Mouse (Mus musculus): Measurements from ENCODE around the gene Smco4.

The Smco4 gene

DNA sequence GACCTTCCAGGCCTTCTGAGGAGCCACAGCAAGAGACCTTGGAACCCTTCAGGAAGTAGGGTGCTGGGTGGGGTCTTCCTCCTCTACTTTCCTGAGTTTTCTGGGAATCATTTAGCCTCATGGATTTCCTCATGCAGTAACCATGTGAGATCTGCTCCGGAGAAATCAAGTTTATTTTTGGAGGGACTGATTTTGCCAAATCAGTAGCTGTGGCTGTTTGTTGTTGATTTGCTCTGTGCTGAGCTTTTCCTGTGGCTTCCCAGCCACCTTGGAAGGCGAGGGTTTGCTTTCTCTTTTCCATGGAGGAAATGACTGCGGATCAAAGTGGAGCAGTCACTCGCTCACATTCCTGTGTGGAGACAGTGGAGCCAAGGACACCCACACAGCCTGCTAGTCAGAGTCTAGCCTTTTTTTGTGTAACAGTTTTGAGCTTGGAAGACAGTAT is 14.2 kb downstream of the Smco4 start:
- DNase-seq (ENCODE audit: low spot score): no peak

- no peak for DNase-seq (ENCODE audit: low spot score)
Measured at GRCm38 (mm10) chr9:15509363-15509762, 16.1 kb downstream of the Smco4 start.

GRCm38 (mm10) chr9:15510557-15511310 is 17.5 kb downstream of the Smco4 start:
- DNase-seq (ENCODE audit: low spot score): no peak

GRCm38 (mm10) chr9:15512918-15513317 is 19.7 kb downstream of the Smco4 start:
- no peak for DNase-seq (ENCODE audit: low spot score)

DNA sequence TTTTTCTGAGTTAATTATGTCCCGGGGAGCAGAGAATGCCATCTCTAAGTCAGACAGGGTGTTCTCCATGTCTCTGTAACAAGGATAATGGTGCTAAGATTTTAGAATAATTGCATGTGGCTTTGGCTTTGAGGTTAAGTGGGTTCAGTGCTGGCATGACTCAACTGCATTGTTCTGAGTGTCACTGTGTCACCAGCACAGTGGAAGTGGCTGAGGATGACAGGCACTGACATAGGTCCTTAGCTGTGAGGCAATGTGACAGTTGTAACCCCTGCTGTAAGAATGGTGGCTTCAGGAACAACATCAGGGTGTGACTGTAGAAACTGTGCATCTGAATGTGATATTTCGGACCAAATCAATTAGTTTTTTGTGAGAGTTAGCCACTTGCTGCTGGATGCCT is 22.8 kb downstream of the Smco4 start:
- DNase-seq (ENCODE audit: low spot score): no peak

DNA sequence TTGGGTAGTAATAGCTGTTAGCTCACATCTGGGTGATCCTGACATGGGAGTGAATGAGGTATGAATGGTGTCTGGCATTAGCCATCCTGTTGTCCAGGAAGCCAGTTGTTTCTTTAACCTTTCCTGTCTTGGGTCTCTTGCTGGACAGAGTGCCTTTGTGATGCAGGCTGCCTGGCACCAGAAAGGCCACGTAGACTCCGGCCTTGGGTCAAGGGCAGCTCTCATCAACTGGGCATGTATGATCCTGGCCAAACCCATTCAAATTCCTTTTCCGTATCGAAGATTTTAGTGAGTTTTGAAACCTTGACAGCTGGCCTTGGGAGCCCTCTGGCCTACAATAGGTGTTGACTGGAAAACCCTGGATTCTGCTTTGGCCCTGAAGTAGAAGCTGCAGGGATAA is 24.7 kb downstream of the Smco4 start:
- DNase-seq (ENCODE audit: low spot score): no peak

GRCm38 (mm10) chr9:15522348-15522747 is 29.1 kb downstream of the Smco4 start:
- DNase-seq (ENCODE audit: low spot score): no peak

- no peak for DNase-seq (ENCODE audit: low spot score)
Measured at GRCm38 (mm10) chr9:15522887-15523286, 29.7 kb downstream of the Smco4 start.

- no peak for DNase-seq (ENCODE audit: low spot score)
Measured at GRCm38 (mm10) chr9:15523646-15524045, 30.4 kb downstream of the Smco4 start.

DNA sequence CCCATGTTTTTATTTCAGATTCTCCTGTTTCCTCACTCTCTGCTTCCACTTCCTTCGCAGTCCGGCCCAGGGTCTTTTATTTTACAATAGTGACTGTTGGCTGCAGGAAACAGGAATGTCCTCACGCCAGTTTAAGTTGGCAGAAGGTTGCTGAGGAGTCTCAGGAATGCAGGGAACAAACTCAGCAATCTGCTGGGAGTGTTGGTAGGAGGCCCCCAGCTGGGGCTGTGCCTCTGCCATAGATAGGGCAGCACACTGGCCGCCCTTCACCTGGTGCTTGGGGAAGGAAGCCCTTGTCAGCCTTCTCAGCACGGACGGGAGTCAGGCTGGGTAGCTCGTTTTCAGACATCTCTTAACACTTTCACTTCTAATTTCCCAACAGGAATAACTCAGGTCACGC is 32.0 kb downstream of the Smco4 start:
- DNase-seq (ENCODE audit: low spot score): no peak

- no peak for DNase-seq (ENCODE audit: low spot score)
Measured at GRCm38 (mm10) chr9:15526539-15526938, 33.3 kb downstream of the Smco4 start.

- DNase-seq (ENCODE audit: low spot score): no peak
Measured at GRCm38 (mm10) chr9:15527846-15528245, 34.6 kb downstream of the Smco4 start.

DNA sequence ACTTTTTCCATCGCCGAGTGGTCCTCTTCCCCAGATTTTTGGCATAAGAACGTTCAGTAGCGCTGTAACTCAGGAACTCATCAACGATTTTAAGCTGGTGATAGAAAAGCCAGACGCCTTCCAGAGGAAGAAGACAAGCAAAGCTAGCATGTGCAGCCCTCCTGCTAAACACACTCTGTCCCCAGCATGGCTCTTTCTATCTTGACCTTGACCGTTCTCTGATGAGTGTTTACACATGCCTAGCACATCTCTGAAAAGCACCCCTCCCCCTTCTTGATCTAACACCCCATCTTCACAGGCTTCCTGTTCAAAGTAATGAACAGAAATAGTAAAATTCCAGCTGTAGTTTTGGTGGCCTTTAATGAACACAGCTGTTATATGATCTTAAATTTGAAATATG is 35.1 kb downstream of the Smco4 start:
- no peak for DNase-seq (ENCODE audit: low spot score)

DNA sequence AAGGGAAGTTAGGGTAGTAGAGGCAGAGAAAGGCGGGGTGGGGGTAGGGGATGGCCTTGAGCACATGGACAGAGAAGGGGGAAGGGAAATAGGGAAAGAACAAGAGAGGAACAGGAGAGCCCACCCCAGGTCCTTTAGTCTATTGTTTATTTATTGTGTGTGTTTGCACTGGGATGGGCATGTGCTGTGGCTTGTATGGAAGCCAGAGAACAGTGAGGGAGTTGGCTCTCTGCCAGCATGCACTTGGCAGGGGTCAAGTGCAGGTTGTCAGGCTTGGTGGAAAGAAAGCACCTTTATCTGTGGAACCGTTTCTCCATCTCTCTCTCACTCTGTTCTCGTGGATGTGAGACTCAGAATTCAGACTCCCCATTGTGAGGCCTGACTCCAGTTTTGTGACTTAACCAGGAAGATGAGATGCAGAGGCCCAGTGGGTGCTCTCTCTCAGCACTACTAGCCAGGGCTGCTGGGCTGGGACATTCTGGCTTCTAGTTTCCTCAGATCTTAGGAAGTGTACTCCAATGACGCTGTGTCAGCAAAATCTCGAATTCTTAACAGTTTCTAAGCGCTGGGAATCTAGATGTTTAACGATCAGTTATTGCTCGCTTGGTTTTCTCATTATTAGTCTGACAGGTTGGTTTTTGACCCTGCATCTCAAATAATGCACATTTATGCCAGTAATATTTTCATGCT is 36.2 kb downstream of the Smco4 start:
- DNase-seq (ENCODE audit: low spot score): no peak

GRCm38 (mm10) chr9:15529965-15530320 is 36.7 kb downstream of the Smco4 start:
- no peak for DNase-seq (ENCODE audit: low spot score)

DNA sequence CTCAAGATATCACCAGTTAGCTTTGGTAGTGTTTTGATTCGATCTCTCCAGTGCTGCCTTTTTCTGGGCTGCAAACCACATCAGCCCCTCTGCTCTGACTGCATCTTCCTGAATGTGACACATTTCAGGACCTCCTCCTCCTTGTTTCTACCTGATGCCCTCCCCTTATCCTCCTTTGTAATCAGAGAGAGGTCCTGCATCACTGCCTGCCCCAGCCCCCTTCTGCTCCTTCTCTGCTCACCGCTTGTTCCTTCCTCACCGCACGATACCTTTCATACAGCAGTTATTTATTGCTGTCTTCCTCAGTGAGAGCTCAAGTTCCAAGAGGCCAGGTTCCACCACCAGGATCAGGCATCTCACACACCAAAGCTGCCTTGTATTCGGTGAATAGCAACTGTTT is 38.0 kb downstream of the Smco4 start:
- DNase-seq (ENCODE audit: low spot score): no peak

- no peak for DNase-seq (ENCODE audit: low spot score)
Measured at GRCm38 (mm10) chr9:15533336-15534070, 40.3 kb downstream of the Smco4 start.

GRCm38 (mm10) chr9:15534110-15534509 is 40.9 kb downstream of the Smco4 start:
- no peak for DNase-seq (ENCODE audit: low spot score)

GRCm38 (mm10) chr9:15535418-15535817 is 42.2 kb downstream of the Smco4 start:
- no peak for DNase-seq (ENCODE audit: low spot score)

DNA sequence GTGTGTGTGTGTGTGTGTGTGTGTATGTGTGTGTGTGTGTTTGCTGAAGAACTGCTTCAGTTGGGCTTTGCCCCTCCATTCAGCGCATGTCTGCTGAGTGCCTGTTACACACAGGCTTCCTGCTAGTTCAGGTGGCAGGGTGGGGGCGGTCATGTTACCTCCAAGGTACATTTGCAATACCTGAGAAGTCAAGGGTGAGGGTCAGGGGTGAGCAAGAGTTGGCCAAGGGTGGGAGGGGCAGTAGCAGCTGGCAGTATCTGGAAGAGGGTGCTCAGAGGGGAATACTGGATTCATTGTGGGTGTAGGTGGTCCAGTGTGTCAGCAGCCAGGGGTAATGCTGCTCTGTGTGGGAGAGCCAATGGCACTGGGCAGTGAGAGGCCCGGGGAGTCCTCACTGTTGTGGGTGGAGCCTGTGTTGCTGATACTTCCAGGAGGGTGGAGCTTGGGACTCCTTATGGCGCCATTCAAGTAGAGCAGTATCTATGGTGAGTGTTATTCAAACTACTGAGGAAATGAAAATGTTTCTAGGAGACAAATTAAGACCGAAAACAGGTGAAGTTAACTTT is 43.7 kb downstream of the Smco4 start:
- DNase-seq (ENCODE audit: low spot score): no peak

DNA sequence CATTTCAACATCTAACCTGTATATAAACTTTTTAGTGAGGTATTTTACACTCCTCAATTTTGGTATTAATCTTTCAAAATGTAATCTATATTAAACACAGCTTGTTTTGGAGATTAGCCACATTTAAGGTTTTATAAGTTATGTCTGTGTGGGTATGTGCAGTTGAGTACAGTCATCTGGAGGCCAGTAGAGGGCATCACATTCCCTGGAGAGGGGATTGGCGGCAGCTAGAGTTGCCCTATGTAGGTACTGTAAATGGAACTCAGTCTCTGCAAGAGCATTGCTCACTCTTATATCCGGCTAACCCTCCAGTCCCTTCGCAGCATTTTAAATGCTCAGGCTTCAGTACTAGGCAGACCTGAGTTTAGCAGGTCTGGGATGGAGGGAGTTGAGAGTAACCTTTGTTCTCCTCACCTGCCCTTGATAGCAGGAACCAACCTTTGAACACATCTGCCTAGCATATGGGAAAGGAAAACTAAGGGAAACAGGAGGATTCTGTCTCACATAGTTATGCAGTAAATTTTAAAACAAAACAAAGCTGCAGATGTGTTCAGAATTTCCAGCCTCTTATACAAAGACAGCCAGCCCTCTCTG is 44.3 kb downstream of the Smco4 start:
- no peak for DNase-seq (ENCODE audit: low spot score)

- DNase-seq (ENCODE audit: low spot score): no peak
Measured at GRCm38 (mm10) chr9:15538979-15539533, 45.8 kb downstream of the Smco4 start.
